Mouse (Mus musculus) stomach, embryonic 15.5 days (tissue): Measurements from ENCODE around the gene Zfp91. TPM values are rescaled to one million over a fixed set of nuclear protein-coding genes. Genes with fewer than 3 reads are reported as not detected.

Source experiments
- ATAC-seq: fragments of 200-750 bp; cut with Nextera tagmentation; 2 replicates; pipeline ENCODE4 v1.8.0; 2017; ENCODE audit warnings: low read depth, moderate number of reproducible peaks, moderate TSS enrichment; ENCODE audit not compliant: insufficient read depth, low FRiP score
- H3K27ac ChIP-seq: fragments of 300-500 bp; sonication (generic); 2 replicates; pipeline ENCODE4 v1.5.1; 2015; ENCODE audit warnings: mild to moderate bottlenecking, inconsistent platforms
- H3K27me3 ChIP-seq: fragments of 300-500 bp; sonication (generic); replicated peaks from 2 replicates; pipeline ENCODE4 v1.6.1; 2015; ENCODE audit warnings: inconsistent platforms
- H3K36me3 ChIP-seq: fragments of 300-500 bp; sonication (generic); 2 replicates; pipeline ENCODE4 v1.6.1; 2015; ENCODE audit warnings: inconsistent platforms
- H3K4me1 ChIP-seq: fragments of 300-500 bp; sonication (generic); 2 replicates; pipeline ENCODE4 v1.6.1; 2015; ENCODE audit warnings: inconsistent platforms
- H3K4me2 ChIP-seq: fragments of 300-500 bp; sonication (generic); 2 replicates; pipeline ENCODE4 v1.6.1; 2015; ENCODE audit warnings: mild to moderate bottlenecking, inconsistent platforms
- H3K4me3 ChIP-seq: fragments of 300-500 bp; sonication (generic); replicated peaks from 2 replicates; pipeline ENCODE4 v1.5.1; 2015; ENCODE audit warnings: inconsistent platforms
- H3K9ac ChIP-seq: fragments of 300-500 bp; sonication (generic); 2 replicates; pipeline ENCODE4 v1.6.1; 2015; ENCODE audit warnings: inconsistent platforms
- H3K9me3 ChIP-seq: fragments of 300-500 bp; sonication (generic); 2 replicates; pipeline ENCODE4 v1.6.1; 2016; ENCODE audit warnings: inconsistent platforms
- WGBS: fragments of 180-500 bp; shearing (Covaris S2); methylation state at CpG from one replicate; pipeline ENCODE4 v1.1.7; 2015; 5-methylcytosine and 5-hydroxymethylcytosine counted together
- polyA plus RNA-seq: library from polyadenylated mRNA; unstranded; fragments of >200 nt; fragmentation: Nextera tagmentation; extraction: Ambion mirVana; gene quantifications from 2 replicates; pipeline ENCODE4 v1.2.1, GENCODE M21; 2015

The Zfp91 gene
- polyA plus RNA-seq, 1 experiment from 2014 or later: 13.9 TPM

DNA sequence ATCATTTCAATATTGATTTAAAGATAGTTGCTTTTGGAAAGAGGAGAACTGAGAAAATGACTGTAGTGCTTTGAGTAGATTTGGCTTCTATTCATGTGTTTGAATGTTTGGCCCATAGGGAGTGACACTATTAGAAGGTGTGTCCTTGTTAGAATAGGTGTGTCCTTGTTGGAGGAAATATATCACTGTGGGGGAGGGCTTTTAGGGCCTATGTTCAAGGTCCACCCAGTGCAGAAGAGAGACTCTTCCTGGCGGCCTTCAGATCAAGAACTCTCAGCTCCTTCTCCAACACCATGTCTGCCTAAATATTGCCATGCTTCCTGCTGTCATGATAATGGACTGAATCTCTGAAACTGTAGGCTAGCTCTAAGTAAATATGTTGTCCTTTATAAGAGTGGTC, 8.3 kb upstream of the Zfp91 start:
- no peak for ATAC-seq
- WGBS: 81% methylated on average over 1 of the region's 1 CpGs
- Histone ChIP-seq H3K4me1 (no peaks in the 10 kb centered on the region), H3K27me3 (no peaks in the 10 kb centered on the region), H3K9ac (no peak overlapping the region), H3K9me3 (no peaks in the 10 kb centered on the region), H3K4me2 (no peak overlapping the region), H3K27ac (no peak overlapping the region), H3K36me3 (no peaks in the 10 kb centered on the region), H3K4me3 (no peak overlapping the region)

DNA sequence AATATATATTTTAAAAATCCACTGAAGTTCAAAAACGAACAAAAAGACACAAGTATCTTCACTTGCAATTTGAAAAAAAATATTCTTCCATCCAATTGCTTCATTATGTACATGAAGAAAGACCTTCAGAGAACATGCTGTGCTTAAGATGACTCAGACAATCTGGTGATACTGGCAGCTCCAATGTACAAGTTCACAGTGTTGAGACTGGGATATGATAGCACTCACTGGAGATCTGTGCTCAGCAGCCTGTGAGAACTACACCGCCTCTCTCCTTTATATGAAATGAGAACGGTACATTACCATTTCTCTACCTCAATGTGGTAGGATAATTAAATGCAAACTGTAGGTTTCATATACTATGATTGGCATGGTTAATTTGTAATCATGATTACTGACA, 6.9 kb upstream of the Zfp91 start:
- Histone ChIP-seq H3K4me1 (no peaks in the 10 kb centered on the region), H3K4me2 (no peak overlapping the region), H3K9ac (no peak overlapping the region), H3K36me3 (no peaks in the 10 kb centered on the region), H3K4me3 (no peak overlapping the region), H3K27me3 (no peaks in the 10 kb centered on the region), H3K27ac (no peak overlapping the region), H3K9me3 (no peaks in the 10 kb centered on the region)
- no peak for ATAC-seq
- 77% methylated on average over 3 of the region's 3 CpGs for WGBS

DNA sequence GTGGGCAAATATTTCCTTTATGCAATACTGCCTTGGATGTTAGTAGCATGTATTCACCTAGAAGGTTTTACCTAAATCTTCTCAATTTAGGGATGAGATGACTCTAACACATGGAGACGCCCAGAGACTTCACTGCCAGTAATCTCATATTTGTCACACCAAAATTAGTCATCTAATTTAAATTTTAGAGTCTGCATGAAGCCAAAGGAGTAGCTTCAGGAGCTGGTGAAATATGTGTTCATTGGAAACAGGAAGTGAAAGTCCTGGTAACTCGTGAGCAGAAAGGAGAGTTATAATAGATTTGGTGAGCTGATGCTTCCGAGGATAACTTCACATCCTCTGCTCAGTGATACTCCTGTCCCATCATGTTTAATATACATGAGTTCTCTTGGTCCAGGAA, 5.1 kb upstream of the Zfp91 start:
- H3K4me3 ChIP-seq: no peak overlapping the region
- no peak overlapping the region for H3K27ac ChIP-seq
- no peak overlapping the region for H3K4me2 ChIP-seq
- no peaks in the 10 kb centered on the region for H3K4me1 ChIP-seq
- H3K9me3 ChIP-seq: no peaks in the 10 kb centered on the region
- no peaks in the 10 kb centered on the region for H3K27me3 ChIP-seq
- no peak overlapping the region for H3K9ac ChIP-seq
- no peak for ATAC-seq
- WGBS: 61% methylated on average over 3 of the region's 3 CpGs
- H3K36me3 ChIP-seq: no peaks in the 10 kb centered on the region

DNA sequence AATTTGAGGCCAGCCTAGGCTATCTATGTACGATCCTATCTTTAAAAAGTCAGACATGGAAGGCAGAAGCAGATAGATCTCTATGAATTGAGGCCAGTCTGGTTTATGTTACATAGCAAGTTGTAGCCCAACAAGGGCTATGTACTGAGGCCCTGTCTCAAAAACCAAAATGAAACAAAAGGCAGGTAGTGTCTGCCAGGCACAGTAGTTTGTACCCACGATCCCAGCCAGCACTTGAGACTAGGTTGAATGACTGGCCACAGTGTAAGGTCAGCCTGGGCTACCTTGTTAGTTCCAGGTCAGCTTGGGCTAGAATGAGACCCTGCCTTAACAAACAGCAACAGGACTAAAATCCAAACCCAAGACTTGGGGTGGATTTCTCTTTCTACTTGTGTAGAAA, 4.7 kb upstream of the Zfp91 start:
- no peak for ATAC-seq
- H3K4me1 ChIP-seq: no peaks in the 10 kb centered on the region
- no peaks in the 10 kb centered on the region for H3K9me3 ChIP-seq
- H3K27me3 ChIP-seq: no peaks in the 10 kb centered on the region
- H3K4me3 ChIP-seq: no peak overlapping the region
- no peak overlapping the region for H3K4me2 ChIP-seq
- H3K36me3 ChIP-seq: no peaks in the 10 kb centered on the region
- 68% methylated on average over 2 of the region's 2 CpGs for WGBS
- H3K9ac ChIP-seq: no peak overlapping the region
- H3K27ac ChIP-seq: no peak overlapping the region

DNA sequence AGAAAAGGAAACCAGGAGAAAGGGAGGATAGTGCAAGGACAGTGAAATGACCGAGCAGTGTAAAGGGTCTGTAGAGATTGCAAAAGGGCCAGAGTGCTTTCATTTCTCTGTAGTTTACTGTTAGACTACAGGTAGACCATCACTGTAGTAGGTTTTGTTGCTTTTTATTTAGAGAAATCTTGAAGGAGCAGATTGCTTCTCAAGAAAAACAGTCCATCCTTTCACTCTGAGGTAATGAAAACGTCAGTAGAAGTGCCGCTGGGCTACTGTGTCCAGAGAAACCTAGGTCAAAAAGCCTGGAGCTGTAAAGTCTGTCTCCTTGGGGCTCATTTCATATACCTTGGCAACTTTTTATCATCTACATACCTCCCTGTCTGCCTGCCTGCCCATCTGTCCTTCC, 3.2 kb upstream of the Zfp91 start:
- no peak overlapping the region for H3K4me3 ChIP-seq
- no peaks in the 10 kb centered on the region for H3K9me3 ChIP-seq
- H3K9ac ChIP-seq: no peak overlapping the region
- H3K36me3 ChIP-seq: no peaks in the 10 kb centered on the region
- no peak overlapping the region for H3K27ac ChIP-seq
- H3K4me1 ChIP-seq: no peaks in the 10 kb centered on the region
- H3K4me2 ChIP-seq: no peak overlapping the region
- ATAC-seq: no peak
- no peaks in the 10 kb centered on the region for H3K27me3 ChIP-seq
- 83% methylated on average over 3 of the region's 3 CpGs for WGBS

DNA sequence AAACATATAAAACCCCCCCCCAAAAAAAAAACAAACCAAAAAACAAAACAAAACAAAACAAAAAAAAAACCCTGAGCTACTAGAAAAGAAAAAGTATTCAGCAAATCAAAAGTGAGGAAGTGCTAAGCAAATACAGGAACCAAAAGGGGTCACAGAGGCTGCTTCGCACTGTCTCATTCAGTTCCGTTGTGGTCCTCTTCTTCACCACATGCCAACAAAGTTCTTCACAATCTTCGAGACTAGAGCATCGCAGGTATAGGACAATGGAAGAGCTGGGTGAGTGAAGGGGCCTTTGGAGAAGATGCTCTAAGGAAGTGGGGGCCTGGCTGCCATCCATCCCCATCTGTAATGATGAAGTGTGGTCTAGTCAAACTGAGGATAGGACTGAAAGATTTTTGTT, 2.5 kb upstream of the Zfp91 start:
- WGBS: 72% methylated on average over 4 of the region's 4 CpGs
- Histone ChIP-seq H3K27me3 (no peaks in the 10 kb centered on the region), H3K4me3 (no peak overlapping the region), H3K4me2 (no peak overlapping the region), H3K9ac (no peak overlapping the region), H3K27ac (no peak overlapping the region), H3K4me1 (no peaks in the 10 kb centered on the region), H3K36me3 (no peaks in the 10 kb centered on the region), H3K9me3 (no peaks in the 10 kb centered on the region)
- ATAC-seq: no peak

DNA sequence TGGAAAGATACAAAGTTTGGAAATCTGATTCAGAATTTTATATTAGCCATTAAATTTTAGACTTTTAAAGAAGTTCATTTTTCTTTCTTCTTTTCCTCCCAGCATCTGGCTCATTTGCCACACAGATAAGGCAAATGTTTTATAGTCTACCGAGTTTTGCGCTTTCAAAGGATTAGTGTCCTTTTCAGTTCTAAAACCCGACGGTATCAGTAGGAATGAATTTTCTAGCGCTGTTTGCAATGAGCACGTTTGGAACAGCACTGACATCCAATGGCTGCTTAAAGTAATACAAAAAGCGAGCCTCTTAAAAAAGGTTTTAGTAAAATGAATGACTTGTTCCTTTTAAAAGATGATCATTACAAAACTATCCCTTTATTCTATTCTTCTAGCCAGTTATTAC, 1.1 kb upstream of the Zfp91 start:
- no peaks in the 10 kb centered on the region for H3K27me3 ChIP-seq
- ATAC-seq: no peak
- H3K9ac ChIP-seq: peak overlapping the region; percentile 55; the same call in 1 of the 2 replicates
- H3K4me2 ChIP-seq: peak overlapping the region; percentile 74
- 0% methylated on average over 7 of the region's 7 CpGs for WGBS
- peak overlapping the region; percentile 100 for H3K27ac ChIP-seq
- H3K4me3 ChIP-seq: peak overlapping the region; percentile 96
- no peaks in the 10 kb centered on the region for H3K4me1 ChIP-seq
- no peaks in the 10 kb centered on the region for H3K36me3 ChIP-seq
- H3K9me3 ChIP-seq: no peaks in the 10 kb centered on the region

DNA sequence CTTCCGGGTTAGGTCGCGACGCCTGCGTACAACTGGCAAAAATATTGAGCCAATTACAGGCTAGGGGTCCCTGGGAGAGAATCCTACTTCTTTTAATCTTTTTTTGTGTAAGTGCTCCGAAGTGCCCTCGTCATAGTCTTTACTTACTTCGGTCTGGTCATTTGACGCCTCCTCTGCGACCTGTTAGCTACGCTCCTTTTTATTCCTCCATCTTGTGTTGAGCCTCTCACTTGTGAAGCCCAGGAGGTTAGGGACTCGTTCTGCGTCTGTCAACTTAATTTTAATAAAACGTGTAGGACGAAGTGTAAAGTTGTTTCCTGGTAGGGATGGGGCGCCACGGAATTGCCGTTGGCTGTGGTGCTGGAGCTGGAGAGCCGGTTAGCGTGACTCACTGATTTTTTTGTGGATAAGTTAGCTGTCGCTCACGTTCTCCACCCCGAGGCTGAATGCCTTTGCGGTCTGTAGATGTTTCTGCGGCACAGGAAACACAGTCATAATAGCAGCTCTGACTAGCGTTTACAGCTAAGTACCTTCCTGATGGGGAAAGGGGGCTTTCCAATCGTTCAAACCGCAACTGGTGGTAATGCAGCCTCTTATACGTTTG, 504 bp upstream of the Zfp91 start:
- peak; percentile 25 for ATAC-seq
- WGBS: under 1% methylated on average over 29 of the region's 29 CpGs
- H3K4me1 ChIP-seq: no peaks in the 10 kb centered on the region

DNA sequence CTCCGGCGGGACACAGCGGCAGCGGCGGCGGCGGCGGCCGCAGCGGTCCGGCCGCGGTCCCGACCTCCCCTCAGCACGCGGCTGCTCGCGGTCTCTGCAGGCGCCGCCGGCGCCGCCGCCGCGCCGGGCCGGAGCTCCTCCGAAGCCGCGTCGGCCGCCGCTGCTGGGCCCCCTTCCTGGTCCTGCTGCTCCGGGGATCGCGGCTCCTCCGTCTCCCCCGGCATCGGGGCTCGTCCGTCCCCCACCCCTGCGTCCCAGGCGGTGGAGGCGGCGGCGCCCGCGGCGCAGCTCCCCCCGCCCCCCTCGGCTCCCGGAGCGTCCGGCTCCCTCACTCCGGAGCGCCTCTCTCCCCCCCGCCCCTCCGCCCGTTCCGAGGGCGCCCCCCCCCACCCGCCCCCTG, 816 bp downstream of the Zfp91 start:
- H3K27me3 ChIP-seq: no peaks in the 10 kb centered on the region
- H3K36me3 ChIP-seq: no peaks in the 10 kb centered on the region
- peak overlapping the region; percentile 96 for H3K4me3 ChIP-seq
- peak overlapping the region; percentile 97 for H3K9ac ChIP-seq
- ATAC-seq: no peak
- under 1% methylated on average over 39 of the region's 63 CpGs for WGBS
- no peaks in the 10 kb centered on the region for H3K9me3 ChIP-seq
- peak overlapping the region; percentile 100 for H3K27ac ChIP-seq
- no peaks in the 10 kb centered on the region for H3K4me1 ChIP-seq
- H3K4me2 ChIP-seq: peak overlapping the region; percentile 51

More for the DNA sequence above, 504 bp upstream of the Zfp91 start:
- peak overlapping the region; percentile 100 for H3K27ac ChIP-seq
- peak overlapping the region; percentile 55; the same call in 1 of the 2 replicates for H3K9ac ChIP-seq
- no peaks in the 10 kb centered on the region for H3K27me3 ChIP-seq
- H3K4me2 ChIP-seq: peak overlapping the region; percentile 74
- no peaks in the 10 kb centered on the region for H3K36me3 ChIP-seq
- H3K4me3 ChIP-seq: peak overlapping the region; percentile 96
- no peaks in the 10 kb centered on the region for H3K9me3 ChIP-seq

DNA sequence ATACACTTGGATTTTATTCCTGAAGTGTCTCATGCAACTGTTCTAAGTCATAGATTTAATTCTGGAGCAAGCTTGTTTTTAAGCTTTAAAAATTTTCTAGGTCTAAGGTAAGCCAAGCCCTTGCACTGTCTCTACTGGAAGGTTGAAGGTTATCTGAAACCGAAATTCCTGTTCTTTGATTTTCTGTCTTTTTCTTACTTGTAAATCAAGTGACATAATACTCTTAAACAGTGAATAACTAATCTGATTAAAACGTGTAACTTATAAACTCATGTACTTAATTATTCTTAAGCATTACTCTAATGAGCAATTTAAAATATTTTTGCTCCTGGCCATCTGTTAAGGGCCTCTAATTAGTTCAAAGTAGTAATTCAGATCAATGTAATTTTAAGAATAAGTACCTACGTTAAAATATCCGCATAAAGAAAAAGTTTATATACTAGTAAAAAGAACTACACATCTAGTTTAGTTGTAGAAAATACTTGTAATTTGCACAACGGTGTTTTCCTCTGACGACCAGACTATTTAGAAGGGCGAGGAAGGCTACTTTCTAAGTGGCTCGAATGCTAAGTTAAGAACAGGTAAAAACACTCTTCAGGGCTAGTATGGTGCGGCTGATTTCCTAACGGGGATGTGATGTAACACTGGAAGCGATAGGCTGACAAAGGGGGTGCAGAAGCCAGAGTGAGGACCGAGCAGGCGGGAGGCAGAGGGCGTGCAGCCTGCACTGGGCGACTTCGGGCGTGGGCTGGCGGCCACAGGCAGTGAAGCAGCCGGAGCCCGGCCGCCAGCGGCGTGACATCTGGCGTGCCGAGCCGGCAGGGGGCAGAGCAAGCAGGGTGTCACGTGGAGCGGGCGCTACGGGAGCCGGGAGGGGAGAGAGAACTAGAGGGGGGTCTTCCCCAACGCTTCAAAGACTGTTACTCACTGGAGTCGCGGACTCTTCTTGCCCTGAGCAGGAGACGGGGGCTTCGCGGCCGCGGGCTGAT, 1.6 kb downstream of the Zfp91 start:
- Histone ChIP-seq H3K4me3 (peak overlapping the region; percentile 96), H3K4me2 (peak overlapping the region; percentile 51), H3K9me3 (no peaks in the 10 kb centered on the region), H3K36me3 (no peaks in the 10 kb centered on the region), H3K27me3 (no peaks in the 10 kb centered on the region), H3K27ac (peak overlapping the region; percentile 100), H3K9ac (peak overlapping the region; percentile 97), H3K4me1 (no peaks in the 10 kb centered on the region)
- under 1% methylated on average over 31 of the region's 39 CpGs for WGBS
- peak; percentile 63 for ATAC-seq

DNA sequence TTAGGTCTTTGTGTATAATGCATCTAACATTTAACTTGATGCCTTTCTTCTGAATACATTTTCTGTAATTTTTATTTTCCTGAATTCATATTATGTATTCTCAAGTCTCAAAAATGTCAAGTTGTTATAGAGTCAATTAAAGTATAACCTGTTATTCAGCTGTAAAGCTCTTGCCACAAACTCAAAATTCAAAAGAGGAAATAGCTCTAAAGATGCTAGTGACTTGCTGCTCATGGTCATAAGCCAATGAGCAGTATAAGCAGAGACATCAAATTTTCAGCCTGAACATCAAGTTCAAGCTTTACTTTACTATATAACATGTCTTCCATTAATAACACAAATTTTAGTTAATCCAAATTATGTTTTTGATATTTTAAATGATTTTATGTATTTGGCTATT, 3.6 kb downstream of the Zfp91 start:
- Histone ChIP-seq H3K4me2 (no peak overlapping the region), H3K27me3 (no peaks in the 10 kb centered on the region), H3K9ac (no peak overlapping the region), H3K9me3 (no peaks in the 10 kb centered on the region), H3K4me3 (no peak overlapping the region), H3K4me1 (no peaks in the 10 kb centered on the region), H3K36me3 (no peaks in the 10 kb centered on the region), H3K27ac (no peak overlapping the region)
- ATAC-seq: no peak

DNA sequence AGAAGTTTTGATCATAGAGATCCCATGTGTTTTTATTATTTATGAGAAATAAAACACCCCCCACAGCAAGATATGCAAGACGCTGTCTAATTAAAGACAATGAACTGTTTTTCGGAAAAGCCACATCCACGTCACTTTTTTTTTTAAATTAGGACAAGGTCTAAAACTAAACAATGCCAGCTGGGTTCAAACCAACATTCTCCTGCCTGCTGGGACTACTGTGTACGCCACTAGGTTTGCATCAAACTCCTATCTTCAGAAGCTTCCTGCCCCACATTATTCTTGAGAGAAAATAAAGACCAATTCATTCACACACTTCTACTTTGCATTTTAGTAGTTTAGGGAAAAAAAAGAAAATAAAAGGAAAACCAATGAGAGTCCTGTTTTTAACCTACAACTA, 8.2 kb downstream of the Zfp91 start:
- Histone ChIP-seq H3K4me2 (no peak overlapping the region), H3K4me1 (no peaks in the 10 kb centered on the region), H3K9me3 (no peaks in the 10 kb centered on the region), H3K27ac (no peak overlapping the region), H3K9ac (no peak overlapping the region), H3K27me3 (no peaks in the 10 kb centered on the region), H3K4me3 (no peak overlapping the region), H3K36me3 (no peaks in the 10 kb centered on the region)
- ATAC-seq: no peak
- WGBS: 85% methylated on average over 4 of the region's 4 CpGs
